Mouse (Mus musculus) liver, embryonic 11.5 days (tissue): ENCODE data around the gene Tmem169. TPM values are rescaled to one million over a fixed set of nuclear protein-coding genes. Genes with fewer than 3 reads are reported as not detected.
"Not testable (repeated sequence)": the region's sequence is repeated elsewhere in the genome, so short reads cannot be mapped to it uniquely, and the experiment has no call there.

Experiments used
- ATAC-seq: fragments of 200-750 bp; cut with Nextera tagmentation; replicated peaks from 2 replicates; pipeline ENCODE4 v1.8.0; 2017; ENCODE audit warnings: moderate number of reproducible peaks, mild to moderate bottlenecking, moderate TSS enrichment, moderate library complexity; ENCODE audit not compliant: low FRiP score
- DNase-seq: peaks from one replicate; pipeline ENCODE4 v3.0.0-alpha.2; 2017; ENCODE audit warnings: low spot score
- H3K27ac ChIP-seq: fragments of 300-500 bp; sonication (generic); 2 replicates; pipeline ENCODE4 v1.5.1; 2014; ENCODE audit warnings: mild to moderate bottlenecking, low read depth, low read length, control low read depth
- H3K27me3 ChIP-seq: fragments of 300-500 bp; sonication (generic); replicated peaks from 2 replicates; pipeline ENCODE4 v1.6.1; 2014; ENCODE audit warnings: low read length, mixed read lengths; ENCODE audit not compliant: control insufficient read depth, insufficient read depth
- H3K36me3 ChIP-seq: fragments of 300-500 bp; sonication (generic); 2 replicates; pipeline ENCODE4 v1.6.1; 2014; ENCODE audit warnings: mild to moderate bottlenecking, low read length, moderate library complexity, mixed read lengths; ENCODE audit not compliant: control insufficient read depth, insufficient read depth
- H3K4me1 ChIP-seq: fragments of 300-500 bp; sonication (generic); replicated peaks from 2 replicates; pipeline ENCODE4 v1.6.1; 2014; ENCODE audit warnings: low read length, mixed read lengths; ENCODE audit not compliant: control insufficient read depth, insufficient read depth
- H3K4me2 ChIP-seq: fragments of 300-500 bp; sonication (generic); 2 replicates; pipeline ENCODE4 v1.6.1; 2014; ENCODE audit warnings: mild to moderate bottlenecking, control low read depth, moderate library complexity
- H3K4me3 ChIP-seq: fragments of 300-500 bp; sonication (generic); 2 replicates; pipeline ENCODE4 v1.5.1; 2014; ENCODE audit warnings: low read depth, low read length, control low read depth
- H3K9ac ChIP-seq: fragments of 300-500 bp; sonication (generic); 2 replicates; pipeline ENCODE4 v1.6.1; 2014; ENCODE audit warnings: low read depth, low read length, control low read depth
- H3K9me3 ChIP-seq: fragments of 300-500 bp; sonication (generic); 2 replicates; pipeline ENCODE4 v1.6.1; 2016; ENCODE audit warnings: low read length, inconsistent platforms, mixed read lengths; ENCODE audit not compliant: control insufficient read depth
- WGBS: fragments of 180-500 bp; shearing (Covaris S2); extraction: QIAGEN DNeasy Blood & Tissue Kit; methylation state at CpG from one replicate; pipeline ENCODE4 v1.1.7; 2014; 5-methylcytosine and 5-hydroxymethylcytosine counted together
- polyA plus RNA-seq: library from polyadenylated mRNA; unstranded; fragments of >200 nt; fragmentation: Nextera tagmentation; extraction: Ambion mirVana; gene quantifications from 2 replicates; pipeline ENCODE4 v1.2.1, GENCODE M21; 2014

Gene Tmem169
- 0.77 and 0.90 TPM in 2 replicates for polyA plus RNA-seq

- no peaks in the 10 kb centered on the region for H3K36me3 ChIP-seq
- peak within 1 kb of the TSS; percentile 83 for H3K4me2 ChIP-seq
- H3K9me3 ChIP-seq = no peaks in the 10 kb centered on the region
- peaks cover 3% of the 10 kb centered on the region; the same call in 1 of the 2 replicates for H3K4me1 ChIP-seq
- ATAC-seq (peak; percentile 99), DNase-seq (peak; percentile 94)
- peak within 1 kb of the TSS; percentile 60 for H3K4me3 ChIP-seq
- WGBS = under 1% methylated on average over 30 of the region's 30 CpGs
- H3K27me3 ChIP-seq = no peaks in the 10 kb centered on the region; the same call in 1 of the 2 replicates
- H3K9ac ChIP-seq = peak within 1 kb of the TSS; percentile 68
- H3K27ac ChIP-seq = 0 out of 2 replicates have a peak within 1 kb of the TSS, but pooled peaks have one; percentile 40
These were observed at the start of gene Tmem169, which contains the start of gene Pecr for GRCm38 (mm10) chr1:72283992-72284485. Gene Tmem169, plus strand, starts transcription at chr1:72284369. Gene Pecr, minus strand, starts transcription at chr1:72284314.

GRCm38 (mm10) chr1:72236363-72237006 is 47.7 kb upstream of the Tmem169 start:
- H3K9me3 ChIP-seq, H3K27me3 ChIP-seq, H3K36me3 ChIP-seq, H3K27ac ChIP-seq, H3K4me1 ChIP-seq: not testable (repeated sequence)
- ATAC-seq (peak; percentile 83), DNase-seq (peak; percentile 78)
- H3K9ac ChIP-seq = peak overlapping the region; percentile 56
- peak overlapping the region; percentile 57 for H3K4me3 ChIP-seq
- H3K4me2 ChIP-seq = peak overlapping the region; percentile 78
- WGBS = under 1% methylated on average over 35 of the region's 50 CpGs

DNA sequence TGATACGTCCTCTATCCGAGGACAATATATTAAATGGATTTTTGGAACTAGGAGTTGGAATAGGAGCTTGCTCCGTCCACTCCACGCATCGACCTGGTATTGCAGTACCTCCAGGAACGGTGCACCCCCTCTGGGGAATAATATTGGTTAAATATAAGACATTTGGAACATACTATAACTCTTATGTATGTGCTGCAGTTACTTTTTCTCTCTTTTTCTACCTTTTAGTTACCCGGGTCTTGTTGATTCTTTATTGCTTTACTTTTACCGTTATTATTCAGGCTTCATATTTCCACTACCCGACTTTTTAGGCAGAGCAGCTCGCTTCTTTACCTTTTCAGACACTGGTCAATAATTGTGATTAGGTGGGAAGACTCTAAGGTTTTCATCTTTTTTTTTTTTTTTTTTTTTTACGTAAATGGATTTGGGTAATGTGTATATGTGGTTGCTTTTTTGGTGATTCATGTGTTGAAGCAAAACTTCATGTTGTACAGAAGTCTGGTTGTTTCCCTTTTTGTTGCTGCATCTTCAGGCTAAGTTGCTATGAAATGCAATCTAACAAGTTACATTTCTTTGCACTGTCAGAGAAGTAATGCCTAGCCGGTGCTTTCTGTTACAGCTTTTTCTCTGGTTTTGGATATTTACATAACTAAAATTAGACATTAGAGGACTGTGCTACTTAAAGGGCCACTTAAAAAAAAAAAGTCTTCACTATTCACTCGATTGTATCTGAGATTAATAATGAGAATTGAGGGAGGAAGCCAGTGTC is 47.0 kb upstream of the Tmem169 start:
- 4% methylated on average over 8 of the region's 13 CpGs for WGBS
- peaks cover 9% of the 10 kb centered on the region; the same call in 1 of the 2 replicates for H3K27me3 ChIP-seq
- ATAC-seq (peak; percentile 84), DNase-seq (no peak)
- no peaks in the 10 kb centered on the region for H3K36me3 ChIP-seq
- H3K4me1 ChIP-seq = 0 out of 2 replicates have a peak, but pooled peaks cover 4% of the 10 kb centered on the region
- H3K4me2 ChIP-seq = peak overlapping the region; percentile 43
- no peaks in the 10 kb centered on the region for H3K9me3 ChIP-seq
- no peak overlapping the region for H3K27ac ChIP-seq
- H3K4me3 ChIP-seq = no peak overlapping the region
- H3K9ac ChIP-seq = no peak overlapping the region

DNA sequence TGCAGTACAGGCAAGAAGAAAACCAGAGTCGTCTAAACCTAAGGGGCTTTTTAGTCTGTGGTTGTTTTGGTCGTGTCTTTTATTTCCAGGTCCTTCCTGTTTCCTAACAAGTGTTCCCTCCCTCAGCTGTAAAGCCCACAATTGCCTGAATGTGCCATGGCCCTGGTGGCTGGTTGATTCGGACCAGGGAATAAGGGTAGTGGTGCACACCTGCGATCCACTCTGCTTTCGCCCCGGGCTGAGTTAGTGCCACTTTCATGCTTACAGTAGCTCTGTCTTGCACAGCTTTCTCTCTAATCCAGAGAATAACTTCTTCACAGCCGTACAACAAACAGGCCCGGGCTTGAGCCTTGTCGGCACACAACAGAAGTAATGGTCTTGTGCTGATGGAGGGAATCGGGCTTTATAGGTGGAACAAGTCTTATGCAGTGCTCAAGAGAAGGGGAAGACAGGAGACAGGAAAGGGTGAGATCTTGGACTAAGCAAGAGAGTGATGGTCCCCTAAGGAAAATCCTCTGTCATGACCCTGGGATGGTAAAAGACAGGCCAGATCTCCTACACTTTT is 46.1 kb upstream of the Tmem169 start:
- ATAC-seq (no peak), DNase-seq (no peak)
- Histone ChIP-seq H3K36me3 (no peaks in the 10 kb centered on the region), H3K9ac (no peak overlapping the region), H3K27ac (no peak overlapping the region), H3K4me3 (no peak overlapping the region), H3K27me3 (peaks cover 9% of the 10 kb centered on the region; the same call in 1 of the 2 replicates), H3K4me2 (peak overlapping the region; percentile 43), H3K9me3 (no peaks in the 10 kb centered on the region), H3K4me1 (0 out of 2 replicates have a peak, but pooled peaks cover 4% of the 10 kb centered on the region)
- WGBS = 58% methylated on average over 10 of the region's 10 CpGs

DNA sequence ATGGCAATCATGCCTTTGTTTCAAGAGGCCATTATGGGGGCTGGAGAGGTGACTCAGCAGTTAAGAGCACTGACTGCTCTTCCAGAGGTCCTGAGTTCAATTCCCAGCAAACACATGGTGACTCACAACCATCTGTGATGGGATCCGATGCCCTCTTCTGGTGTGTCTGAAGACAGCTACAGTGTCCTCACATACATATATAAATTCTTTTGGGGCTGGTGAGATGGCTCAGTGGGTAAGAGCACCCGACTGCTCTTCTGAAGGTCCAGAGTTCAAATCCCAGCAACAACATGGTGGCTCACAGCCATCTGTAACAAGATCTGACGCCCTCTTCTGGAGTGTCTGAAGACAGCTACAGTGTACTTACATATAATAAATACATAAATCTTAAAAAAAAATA is 45.1 kb upstream of the Tmem169 start:
- ATAC-seq, H3K36me3 ChIP-seq, H3K9me3 ChIP-seq, DNase-seq, H3K27ac ChIP-seq, H3K4me3 ChIP-seq, H3K4me1 ChIP-seq, H3K9ac ChIP-seq, H3K4me2 ChIP-seq, H3K27me3 ChIP-seq: not testable (repeated sequence)
- WGBS = 81% methylated on average over 3 of the region's 3 CpGs

DNA sequence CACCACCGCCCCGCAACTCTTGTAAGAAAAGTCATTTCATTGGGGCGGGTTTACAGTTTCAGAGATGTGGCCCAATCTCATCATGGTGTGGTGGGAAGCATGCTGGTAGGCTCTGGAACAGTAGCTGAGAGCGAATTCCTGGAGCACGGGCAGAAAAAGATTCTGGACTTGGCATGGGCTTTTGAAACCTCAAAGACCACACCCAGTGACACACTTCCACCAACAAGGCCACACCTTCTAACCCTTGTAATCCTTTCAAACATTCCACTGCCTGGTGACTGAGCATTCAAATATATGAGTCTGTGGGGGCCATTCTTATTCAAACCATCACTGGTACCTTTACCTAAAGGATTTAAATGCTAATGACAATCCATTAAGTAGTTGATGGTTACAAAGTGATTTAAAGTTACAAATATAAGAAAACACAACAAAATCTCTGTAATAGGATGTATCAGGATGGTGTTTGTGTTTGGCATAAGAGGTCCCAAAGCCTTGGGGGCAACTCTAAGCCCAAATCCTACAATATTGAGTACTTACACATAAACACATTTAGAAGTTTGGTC is 41.5 kb upstream of the Tmem169 start:
- H3K4me1 ChIP-seq = 0 out of 2 replicates have a peak, but pooled peaks cover 4% of the 10 kb centered on the region
- WGBS = 78% methylated on average over 5 of the region's 5 CpGs
- no peaks in the 10 kb centered on the region for H3K27me3 ChIP-seq
- no peaks in the 10 kb centered on the region for H3K9me3 ChIP-seq
- H3K4me3 ChIP-seq = no peak overlapping the region
- H3K27ac ChIP-seq = no peak overlapping the region
- ATAC-seq (no peak), DNase-seq (no peak)
- H3K36me3 ChIP-seq = no peaks in the 10 kb centered on the region
- no peak overlapping the region for H3K4me2 ChIP-seq
- no peak overlapping the region for H3K9ac ChIP-seq

- Histone ChIP-seq H3K27me3 (no peaks in the 10 kb centered on the region), H3K36me3 (no peaks in the 10 kb centered on the region), H3K9me3 (no peaks in the 10 kb centered on the region), H3K27ac (peak overlapping the region; percentile 87), H3K4me2 (peak overlapping the region; percentile 78), H3K4me3 (peak overlapping the region; percentile 41), H3K4me1 (no peaks in the 10 kb centered on the region), H3K9ac (peak overlapping the region; percentile 78)
- peak; percentile 90 for ATAC-seq
- WGBS = under 1% methylated on average over 47 of the region's 47 CpGs
- DNase-seq = peak; percentile 98
These were observed 40.4 kb upstream of the Tmem169 start for GRCm38 (mm10) chr1:72243656-72244316.
